Mouse (Mus musculus): ENCODE results near the gene Clca2.
A peak's percentile ranks its signal among the peaks of the same experiment; 100 is the strongest.
"Not testable (repeated sequence)": the region's sequence is repeated elsewhere in the genome, so short reads cannot be mapped to it uniquely, and the experiment has no call there.

Gene Clca2

DNA sequence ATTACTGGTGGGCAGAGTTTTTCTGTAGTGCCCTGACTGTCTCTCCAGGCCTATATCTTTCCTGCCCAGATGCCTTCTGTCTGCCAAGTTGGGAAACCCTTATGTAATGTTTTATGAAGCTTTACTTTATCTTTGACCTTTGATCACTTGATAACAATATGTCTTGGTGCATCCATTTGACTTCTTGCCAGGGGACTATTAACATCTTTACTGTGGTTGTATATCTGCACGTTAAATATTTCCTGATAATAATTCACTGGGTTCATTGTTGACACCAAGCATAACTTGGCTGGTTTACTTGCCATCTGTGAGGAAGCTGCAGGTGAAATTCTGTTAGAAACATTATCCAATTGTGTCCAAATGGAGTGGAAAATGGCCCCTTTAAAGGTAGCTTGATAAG, 16.2 kb downstream of the Clca2 start:
- no peak for DNase-seq

DNA sequence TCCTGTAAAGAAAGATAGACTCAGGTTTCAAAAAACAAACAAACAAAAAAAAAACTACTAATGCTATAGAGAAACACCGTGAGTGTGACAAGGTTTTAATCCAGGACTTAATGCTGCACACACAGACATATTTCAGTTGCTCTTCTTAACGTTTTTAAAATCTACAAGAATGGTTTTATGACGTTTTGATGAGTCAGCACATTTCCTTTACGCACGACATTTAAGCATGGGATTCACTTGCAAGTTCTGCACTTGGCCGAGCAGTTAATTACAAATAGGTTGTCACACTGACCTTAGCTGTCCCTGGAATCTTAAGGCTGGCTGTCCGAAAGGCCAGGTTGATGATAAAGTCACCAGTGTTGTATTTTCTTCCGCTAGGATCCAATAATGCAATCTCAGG, 18.3 kb downstream of the Clca2 start:
- DNase-seq = no peak

DNA sequence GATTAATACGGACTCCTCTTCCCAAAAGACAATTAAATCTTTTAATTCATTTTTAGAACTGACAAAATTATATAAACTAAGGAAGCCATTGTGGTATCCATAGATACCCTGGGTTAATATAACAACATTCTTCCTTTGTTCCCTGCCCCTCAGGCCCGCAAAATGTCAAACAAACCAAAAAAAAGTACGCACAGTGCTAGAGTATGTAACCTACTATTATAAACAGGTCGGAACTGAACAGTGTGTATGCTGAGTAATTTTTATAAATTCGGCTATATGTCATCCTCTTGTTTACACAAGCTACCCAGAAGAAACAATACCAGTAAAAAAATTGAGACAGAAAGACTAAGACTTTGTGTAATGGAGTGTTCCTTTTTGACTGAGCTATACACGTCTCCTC, 20.8 kb downstream of the Clca2 start:
- DNase-seq = no peak

DNA sequence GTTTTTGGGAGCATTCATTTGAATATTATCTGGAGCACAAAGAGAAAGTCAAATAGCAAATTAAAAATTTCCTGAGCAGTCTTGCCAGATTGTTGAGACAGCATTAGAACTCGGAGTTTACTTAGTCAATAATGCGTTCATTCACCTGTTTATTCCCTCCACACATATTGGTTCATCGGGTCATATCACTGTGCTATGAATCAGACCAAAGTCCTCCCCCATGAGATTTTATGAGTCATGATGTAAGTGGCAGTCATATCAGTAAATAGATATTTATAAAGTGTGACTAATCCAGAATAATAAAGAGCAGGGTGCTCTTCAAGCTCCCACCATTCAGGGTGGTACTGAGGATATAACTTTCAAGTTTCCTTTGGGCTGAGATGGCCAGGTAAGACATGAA, 26.9 kb downstream of the Clca2 start:
- no peak for DNase-seq

DNA sequence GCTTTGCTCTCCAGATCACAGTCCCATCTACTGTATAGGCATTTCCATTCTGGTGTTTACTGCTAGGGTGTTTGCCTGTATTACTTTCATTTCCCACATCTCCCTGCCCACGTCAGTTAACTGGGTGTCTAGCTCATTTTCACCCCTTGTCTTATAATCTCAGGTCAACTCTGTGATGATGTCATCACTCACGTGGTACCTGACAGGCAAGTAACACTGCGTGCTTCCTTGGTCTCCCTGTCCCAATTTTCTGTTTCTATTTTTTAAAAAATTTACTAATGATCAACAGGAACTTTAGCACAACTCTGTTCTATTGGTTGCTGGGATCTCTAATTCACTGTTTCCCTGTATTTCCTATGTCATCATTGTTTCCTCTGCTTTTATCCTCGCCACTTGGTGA, 30.3 kb downstream of the Clca2 start:
- no peak for DNase-seq

DNA sequence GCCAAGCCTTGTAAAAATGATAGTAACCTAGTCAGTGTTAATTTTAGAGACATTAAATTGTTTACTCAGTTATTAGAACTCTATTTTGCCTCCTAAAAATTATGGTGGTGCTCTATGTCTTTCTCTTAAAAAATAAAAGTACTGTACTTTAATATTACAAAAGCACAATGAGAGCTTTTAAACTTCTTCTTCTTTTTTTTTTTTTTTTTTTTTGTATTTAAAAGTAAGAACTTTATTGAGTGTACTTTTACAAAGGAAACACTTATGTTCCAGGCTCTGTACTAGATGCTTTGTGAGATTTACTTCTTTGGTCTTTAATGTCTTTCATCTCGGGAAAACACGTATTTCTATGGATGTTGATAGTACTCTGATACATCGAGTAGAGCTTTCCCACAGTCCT, 44.1 kb downstream of the Clca2 start:
- DNase-seq = not testable (repeated sequence)

DNA sequence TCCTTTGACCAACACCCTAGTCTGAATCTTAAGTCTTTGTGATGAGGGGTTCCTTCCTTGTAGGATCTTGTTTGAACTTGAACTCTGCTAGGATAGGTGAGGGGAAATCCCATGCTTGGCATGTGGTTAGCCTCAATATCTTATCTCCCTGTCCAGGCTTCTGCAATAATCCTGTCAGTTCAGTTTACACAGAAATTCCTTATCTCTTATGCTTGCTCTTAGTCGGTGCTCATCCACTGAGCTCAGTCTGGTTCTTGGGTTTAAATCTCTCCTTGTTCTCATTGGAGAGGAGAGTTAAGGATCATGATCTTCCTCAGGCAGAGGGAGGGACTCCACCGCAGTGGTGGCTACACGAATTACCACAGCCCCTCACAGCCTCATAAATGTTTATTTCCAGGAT, 49.4 kb downstream of the Clca2 start:
- no peak for DNase-seq

DNA sequence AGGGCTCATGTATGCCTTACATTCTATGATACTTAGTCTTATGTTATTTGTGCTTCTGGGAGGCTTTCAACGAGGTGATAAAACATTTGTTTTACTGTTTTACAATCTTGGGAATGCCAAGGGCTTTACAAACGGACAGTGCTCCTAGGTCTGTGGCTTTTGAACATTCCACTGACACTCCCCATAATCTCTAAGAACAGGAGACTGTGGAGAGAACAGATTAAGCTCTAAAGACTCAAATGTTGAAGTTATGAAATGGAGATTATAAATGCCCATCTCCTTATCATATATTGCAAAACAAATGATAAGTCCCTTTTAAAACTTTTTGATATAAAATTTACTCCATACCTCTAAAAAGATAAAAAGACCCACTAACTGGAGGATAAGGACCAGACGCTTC, 60.4 kb downstream of the Clca2 start:
- DNase-seq = no peak

DNA sequence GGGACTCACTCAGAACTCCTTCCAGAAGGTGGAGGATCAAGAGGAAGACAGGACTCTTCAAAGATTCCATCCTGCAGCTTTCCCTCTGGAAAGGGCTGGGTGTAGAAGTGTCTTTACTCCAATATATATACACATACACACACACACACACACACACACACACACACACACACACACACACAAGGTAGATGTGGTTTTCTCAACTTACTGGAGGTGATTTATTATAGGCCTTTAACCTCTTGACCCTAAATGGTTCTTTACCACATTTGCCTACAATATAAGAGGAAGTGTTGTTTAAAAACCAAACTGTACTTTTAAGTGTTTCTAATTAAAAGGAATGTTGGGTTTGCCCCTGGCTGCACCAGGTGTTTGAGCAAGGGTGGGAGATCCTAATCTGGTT, 66.6 kb downstream of the Clca2 start, which contains the start of gene Clca1:
TSS of gene Clca1 (minus strand) at position 101 of the 400 bp plus-strand sequence.
- DNase-seq = no peak

DNA sequence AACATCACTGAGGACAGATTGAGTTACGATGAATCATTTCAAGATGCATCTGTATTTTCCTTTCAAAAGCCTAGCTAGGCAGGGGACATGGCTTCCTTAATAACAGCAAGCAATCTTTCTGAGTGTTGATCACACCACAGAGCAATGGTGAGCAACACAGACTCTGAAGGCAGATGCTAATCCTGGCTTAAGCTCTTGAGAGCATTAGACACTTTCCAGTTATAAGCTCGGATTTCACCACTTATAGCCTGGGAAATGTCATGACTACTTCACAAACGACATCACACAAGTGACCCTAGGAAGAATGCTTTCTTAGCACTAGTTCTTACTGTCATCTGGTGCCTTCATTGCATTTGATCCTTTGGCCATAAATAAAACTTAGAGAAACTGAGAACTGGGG, 71.2 kb downstream of the Clca2 start:
- no peak for DNase-seq

DNA sequence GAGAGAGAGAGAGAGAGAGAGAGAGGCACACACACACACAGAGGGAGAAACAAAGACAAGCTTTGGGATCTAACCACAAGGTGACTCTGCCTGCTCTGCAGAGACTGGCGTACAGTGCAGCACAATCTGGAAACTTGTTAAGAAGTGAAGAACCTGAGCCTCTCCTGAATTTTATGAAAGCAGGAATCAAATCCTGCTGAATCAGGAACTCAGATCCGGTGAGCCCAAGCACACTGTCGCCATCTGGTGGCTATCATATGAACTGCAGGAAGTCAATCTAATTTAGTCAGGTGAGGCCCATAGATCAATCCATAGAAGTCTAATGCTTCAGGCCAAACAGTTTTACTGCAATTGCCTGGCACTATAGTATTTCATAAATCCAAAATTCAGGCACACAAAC, 72.5 kb downstream of the Clca2 start:
- peak; percentile 50 for DNase-seq

All from lung, postnatal 10 days (tissue).